Mouse (Mus musculus): Measurements from ENCODE around the gene Uba7.
"Not testable (repeated sequence)": the region's sequence is repeated elsewhere in the genome, so short reads cannot be mapped to it uniquely, and the experiment has no call there.

Gene Uba7

GRCm38 (mm10) chr9:107994464-107994863 lies 19.2 kb downstream of the Uba7 start:
- DNase-seq = no peak

DNA sequence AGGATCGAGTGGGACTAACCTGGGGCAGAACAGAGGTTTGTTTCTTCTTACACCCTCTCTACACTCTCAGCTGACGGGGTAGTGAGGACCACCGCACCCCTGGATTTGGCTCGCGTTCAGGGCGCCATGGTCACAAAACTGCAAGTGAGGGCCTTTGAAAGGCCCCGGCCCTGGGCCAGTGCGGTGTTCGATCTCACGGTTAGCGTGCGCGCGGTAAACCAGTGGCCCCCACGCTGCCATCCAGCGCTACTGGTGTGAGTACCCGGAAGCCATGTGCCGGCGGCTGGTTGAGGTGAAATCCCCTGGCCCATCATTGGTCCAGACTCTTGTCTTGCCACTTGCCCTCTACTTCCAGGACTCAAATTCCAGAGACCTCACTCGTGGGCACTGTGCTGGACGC lies 20.2 kb downstream of the Uba7 start:
- DNase-seq = no peak

DNA sequence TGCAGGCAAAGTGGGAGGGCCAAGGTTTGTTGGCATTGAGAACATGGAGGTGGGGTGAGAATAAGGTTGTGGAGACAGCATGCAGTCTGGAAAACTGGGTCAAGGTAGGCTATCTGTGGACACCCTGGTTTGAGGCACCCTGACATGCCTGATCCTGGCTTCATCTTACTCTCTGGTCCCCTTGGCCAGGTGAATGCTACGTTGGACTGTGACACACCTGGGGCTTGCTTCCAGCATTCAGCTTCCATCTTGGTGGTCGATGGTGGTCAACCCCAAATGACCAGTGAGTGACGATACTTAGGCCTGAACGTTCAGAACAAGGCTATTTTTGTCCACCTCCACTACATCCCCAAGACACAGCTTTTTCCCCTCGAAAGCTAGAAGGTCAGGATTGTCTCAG lies 20.7 kb downstream of the Uba7 start, which contains the start of gene Gm20662:
Gm20662 (plus strand) TSS at position 301 of the 400 bp plus-strand sequence.
- DNase-seq = no peak

DNA sequence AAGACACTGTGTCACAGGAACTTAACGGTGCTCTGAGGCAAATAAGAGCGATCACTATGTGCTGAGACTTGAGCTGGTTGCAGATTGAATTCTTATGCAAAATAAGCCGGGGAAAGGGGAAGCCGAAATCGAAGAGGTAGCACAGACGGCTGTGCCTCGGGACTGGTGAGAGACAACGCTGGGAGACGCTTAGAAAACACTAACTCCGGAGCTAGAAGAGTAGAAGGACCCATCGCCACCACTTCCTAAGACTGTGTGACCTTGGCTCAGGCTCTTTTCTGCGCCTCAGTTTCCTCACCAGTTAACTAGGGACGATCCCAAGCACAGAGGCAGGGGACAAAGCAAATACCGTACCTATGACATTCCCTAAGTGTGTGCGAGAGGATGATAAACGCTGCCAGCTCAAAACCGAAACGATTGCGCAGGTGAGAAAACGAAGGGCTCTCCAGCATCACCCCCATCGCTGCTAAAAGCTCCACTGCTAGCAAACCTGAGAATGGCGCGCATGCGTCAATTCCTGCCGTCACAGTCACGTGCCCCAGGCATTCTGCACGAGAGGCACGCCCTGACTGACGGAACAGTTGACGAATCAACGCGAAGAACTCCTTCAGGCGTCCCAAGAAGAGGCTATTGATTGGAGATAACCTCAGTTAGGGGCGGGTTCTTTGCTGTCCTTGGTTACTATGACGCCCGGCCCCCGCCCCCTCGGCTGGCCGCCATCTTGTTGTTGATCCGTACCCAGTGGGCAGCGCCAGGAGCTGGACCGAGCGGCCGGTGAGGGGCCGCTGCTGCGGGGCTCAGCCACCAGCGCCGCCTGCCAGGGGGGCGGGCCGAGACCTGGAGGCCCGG lies 26.8 kb downstream of the Uba7 start, which contains the start of gene Ip6k1:
Ip6k1 (plus strand) TSS at position 580 of the 849 bp plus-strand sequence.
- peak; percentile 100 for DNase-seq

DNA sequence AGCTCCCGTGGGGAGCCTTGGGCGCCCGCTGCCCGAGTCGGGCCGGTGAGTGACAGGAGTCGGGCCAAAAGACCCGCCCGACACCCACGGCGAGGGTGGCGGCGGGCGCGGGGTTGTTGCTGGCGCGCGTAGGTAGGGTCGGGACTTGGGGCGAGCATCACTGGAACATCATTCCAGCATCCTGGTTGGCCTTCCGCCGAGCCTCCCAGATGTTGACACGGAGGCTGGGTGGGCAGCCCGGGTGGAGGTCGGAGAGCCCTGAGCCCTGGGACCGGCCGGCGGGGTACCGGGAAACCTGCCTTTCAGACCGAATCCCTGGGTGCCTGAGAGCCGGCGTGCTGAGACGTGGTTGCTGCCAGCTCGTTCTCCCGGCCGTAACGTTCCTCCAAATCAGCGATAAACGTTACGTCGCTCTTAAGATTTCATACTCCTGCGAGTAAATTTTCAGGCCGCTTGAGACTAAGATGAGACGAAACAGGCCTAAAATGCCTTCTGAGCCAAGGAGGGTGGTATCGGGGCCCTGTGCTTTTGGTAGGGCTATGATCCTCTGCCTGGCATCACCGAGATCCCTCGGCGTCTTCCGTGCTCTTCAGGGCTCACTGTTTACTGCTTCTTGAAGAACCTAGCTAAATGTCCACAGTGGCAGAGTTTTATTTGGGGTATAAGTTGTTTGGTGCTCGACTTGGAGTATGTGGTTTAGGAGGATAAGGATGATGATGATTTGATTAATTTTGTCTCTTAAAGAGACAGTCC lies 27.6 kb downstream of the Uba7 start:
- no peak for DNase-seq

DNA sequence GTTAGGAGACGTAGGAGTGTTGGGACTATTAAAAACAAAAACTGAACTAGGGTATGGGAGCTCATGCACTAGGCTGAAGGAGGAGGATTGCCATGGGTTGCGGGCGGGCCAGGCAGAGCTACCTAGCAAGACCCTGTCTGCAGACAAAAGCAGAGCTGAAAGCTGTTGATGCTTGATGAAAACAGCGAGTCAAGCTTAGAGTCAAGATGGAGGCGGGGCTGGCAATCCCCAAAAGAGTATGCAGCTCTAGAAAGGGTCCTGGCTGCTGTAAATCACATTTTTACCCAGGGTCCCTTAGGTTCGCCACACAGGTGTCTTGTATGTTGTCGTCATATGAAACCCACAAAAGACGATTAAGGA lies 28.2 kb downstream of the Uba7 start:
- peak; percentile 51 for DNase-seq

DNA sequence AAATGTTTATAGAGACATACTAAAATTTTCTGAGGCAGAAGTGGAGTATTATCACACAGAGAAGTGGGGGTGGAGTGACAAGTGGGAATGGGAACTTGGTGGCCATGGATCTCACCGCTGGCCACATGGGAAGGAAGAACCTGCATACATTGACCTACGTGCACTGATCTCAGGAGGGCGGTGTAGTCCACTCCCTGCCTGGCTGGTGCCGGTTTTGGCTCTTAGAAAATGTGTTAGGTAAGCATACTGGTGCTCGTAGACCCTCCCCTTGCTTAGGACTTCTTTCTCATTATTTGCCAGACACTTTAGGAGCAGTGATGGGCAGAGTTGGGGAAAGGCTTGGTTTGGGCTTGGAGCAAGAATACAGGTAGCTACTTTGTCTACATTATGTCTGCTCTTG lies 32.7 kb downstream of the Uba7 start:
- DNase-seq = no peak

DNA sequence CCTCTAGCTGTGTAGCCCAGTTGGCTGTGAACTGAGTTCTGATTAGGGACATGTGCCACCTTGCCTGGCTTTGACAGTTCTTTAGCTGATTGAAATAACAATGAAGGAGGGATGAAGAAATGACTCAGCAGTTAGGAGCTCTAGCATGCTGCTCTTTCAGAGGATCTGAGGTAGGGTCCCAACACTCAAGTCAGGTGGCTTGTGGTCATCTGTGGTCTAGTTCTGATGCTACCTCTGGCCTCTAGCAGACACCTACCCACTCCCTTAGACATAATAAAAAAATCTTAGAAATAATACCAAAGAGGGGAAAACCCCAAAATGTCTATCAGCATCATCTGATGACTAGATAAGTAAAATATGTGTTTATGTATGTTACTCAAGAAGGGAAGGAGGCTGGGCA lies 35.1 kb downstream of the Uba7 start:
- DNase-seq = no peak

DNA sequence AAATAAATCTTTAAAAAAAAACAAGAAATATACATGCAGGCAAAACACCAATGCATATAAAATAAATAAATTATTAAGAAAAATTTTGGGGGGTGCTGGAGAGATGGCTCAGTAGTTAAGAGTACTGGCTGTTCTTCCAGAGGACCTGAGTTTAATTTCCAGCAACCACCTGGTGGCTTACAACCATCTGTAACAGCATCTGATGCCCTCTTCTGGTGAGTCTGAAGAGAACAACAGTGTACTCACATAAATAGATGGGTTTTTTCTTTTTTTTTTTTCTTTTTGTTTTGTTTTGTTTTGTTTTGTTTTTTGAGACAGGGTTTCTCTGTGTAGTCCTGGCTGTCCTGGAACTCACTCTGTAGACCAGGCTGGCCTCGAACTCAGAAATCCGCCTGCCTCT lies 38.3 kb downstream of the Uba7 start:
- not testable (repeated sequence) for DNase-seq

GRCm38 (mm10) chr9:108017127-108017526 lies 41.8 kb downstream of the Uba7 start:
- DNase-seq = no peak

GRCm38 (mm10) chr9:108020741-108021140 lies 45.4 kb downstream of the Uba7 start:
- no peak for DNase-seq

GRCm38 (mm10) chr9:108023216-108023615 lies 47.9 kb downstream of the Uba7 start:
- DNase-seq = no peak

GRCm38 (mm10) chr9:108026584-108026983 lies 51.3 kb downstream of the Uba7 start:
- no peak for DNase-seq

GRCm38 (mm10) chr9:108027867-108028266 lies 52.6 kb downstream of the Uba7 start:
- no peak for DNase-seq

- no peak for DNase-seq
These were observed 56.8 kb downstream of the Uba7 start for GRCm38 (mm10) chr9:108032126-108032525.
